Mouse (Mus musculus): ENCODE data around the gene Serpina3b.

Serpina3b gene

GRCm38 (mm10) chr12:104174747-104175146 lies 47.0 kb downstream of the Serpina3b start:
- no peak for DNase-seq (ENCODE audit: low read depth, low spot score)

GRCm38 (mm10) chr12:104175636-104176035 lies 47.8 kb downstream of the Serpina3b start:
- DNase-seq (ENCODE audit: low read depth, low spot score), result no peak

GRCm38 (mm10) chr12:104178577-104178976 lies 50.8 kb downstream of the Serpina3b start:
- DNase-seq (ENCODE audit: low read depth, low spot score), result no peak

- DNase-seq (ENCODE audit: low read depth, low spot score), result no peak
Observed at GRCm38 (mm10) chr12:104178987-104179386, 51.2 kb downstream of the Serpina3b start.

- DNase-seq (ENCODE audit: low read depth, low spot score), result no peak
Observed at GRCm38 (mm10) chr12:104185046-104185445, 57.2 kb downstream of the Serpina3b start.

- DNase-seq (ENCODE audit: low read depth, low spot score), result no peak
Observed at GRCm38 (mm10) chr12:104186041-104186581, 58.3 kb downstream of the Serpina3b start.

Measured in brain, embryonic 18.5 days (tissue).